Mouse (Mus musculus): Measurements from ENCODE around the gene Patj.

Gene Patj

DNA sequence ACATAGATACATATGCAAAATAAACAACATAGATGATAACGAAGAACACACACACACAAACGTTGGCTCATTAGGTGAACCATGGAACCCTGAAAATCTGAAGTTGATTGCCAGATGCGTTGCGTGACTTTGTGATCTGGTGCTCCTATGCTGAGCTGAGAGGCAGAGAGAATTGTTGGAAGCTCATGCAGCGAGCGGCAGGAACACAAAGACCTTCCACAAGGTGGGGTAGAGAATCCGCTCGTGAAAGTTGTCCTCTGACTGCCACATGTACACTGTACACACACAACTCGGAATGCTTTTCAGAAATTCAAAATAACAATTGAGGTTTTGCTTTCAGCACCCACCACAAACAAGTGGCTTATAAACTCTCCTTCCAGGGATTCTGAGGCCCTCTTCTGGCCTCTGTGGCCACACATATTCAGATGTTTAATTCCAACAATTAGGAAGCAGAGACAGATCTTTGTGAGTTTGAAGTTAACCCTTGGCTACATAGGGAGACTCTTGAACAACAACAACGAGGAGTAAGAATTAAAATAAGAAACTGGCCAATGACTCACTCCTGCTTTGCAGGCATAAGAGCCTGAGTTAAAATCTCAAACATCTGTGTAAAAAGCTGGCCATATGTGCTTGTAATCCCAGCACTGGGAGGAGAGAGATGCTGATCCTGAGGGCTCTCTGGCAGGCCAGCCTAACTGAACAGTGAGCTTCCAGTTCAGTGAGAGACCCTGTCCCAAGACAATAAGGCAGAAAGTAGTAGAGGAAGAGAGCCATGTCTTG, 116.6 kb downstream of the Patj start:
- no peak for DNase-seq

DNA sequence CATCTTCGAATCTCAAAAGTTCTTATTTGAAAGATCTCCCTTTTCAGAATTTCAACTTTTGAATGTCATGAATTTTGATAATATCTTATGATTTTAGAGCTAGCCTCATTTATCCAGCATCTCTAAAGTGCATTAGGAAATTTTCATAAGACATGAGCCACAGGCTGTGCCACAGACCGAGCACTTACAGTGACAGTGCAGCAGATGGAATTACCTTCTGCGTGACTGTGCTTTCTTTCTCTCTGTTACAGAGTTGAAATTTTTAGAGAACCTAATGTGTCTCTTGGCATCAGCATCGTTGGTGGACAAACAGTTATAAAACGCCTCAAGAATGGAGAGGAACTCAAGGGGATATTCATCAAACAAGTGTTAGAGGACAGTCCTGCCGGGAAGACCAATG, 124.9 kb downstream of the Patj start:
- no peak for DNase-seq

DNA sequence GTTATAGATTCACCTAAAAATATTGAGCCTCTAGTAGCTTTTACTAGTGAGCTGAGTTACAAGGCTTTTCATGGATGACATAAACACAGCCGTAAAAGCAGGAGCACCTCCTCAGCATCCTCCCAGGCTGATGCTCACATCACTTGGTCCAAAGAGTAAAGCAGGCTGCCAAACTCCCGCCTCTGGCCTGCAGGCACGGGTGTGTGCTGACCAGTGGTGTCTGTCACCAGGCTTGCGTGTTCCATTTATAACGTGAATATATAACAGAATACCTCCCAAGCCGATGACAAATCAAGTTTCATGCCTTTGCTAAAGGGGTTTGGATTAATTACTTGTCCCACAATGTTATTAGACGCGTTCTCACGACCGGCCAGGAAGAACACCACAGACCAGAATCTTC, 128.9 kb downstream of the Patj start:
- DNase-seq = no peak

DNA sequence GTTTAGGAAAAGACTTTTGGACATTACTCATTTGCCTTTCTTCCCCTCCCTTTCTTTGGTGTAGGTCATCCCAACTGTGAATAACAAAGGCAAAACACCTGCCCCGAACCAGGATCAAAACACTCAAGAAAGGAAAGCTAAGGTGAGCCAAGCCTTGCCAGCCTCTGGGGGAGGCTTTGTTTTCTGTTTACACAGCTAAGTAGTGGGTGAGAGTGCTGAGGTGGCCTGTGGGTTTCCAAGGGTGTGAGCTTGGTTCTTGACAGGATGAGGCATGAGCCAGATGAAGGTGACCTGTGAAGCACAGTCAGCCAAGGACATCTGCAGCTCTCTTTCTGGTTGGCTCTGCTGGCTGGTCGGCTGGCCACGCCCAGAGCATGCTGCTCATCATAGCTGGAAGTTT, 139.9 kb downstream of the Patj start:
- DNase-seq = no peak

DNA sequence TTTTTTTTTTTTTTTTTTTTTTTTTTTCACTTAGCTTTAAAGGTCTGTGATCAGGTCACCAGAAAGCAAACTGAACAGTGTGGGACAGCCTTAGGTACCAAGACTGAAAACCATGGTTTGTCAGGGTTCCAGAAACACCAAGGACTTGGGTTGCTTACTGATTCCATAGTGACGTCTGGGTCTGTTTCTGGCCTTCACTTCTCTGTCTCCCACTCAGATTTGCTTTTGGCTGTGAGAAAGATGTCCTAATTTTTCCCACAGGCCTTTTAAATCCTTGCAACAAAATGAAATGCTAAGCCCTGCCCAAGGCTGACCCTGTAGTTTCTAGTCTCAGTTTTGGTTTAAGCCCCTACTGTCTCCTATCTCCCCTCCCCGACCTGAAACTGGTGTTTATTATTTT, 146.0 kb downstream of the Patj start:
- DNase-seq = no peak

DNA sequence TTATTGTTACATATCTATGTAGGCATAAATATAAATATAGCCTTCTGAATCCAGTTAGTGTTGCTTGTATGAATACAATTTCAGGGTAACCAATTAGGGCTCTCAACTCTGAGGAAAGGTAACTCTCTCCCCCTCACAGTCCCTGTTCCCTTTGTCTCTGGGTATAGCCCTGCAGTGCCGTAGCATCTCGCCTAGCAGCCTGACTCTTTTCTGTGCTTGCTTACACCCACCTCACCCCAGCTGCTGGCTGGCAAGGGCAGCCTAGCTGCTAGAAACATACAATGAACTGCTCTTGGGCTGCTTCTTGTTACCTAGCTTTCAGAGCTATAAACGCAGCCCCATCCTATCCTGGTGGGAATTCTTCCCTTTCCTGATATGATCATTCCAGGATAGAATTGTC, 147.4 kb downstream of the Patj start:
- no peak for DNase-seq

DNA sequence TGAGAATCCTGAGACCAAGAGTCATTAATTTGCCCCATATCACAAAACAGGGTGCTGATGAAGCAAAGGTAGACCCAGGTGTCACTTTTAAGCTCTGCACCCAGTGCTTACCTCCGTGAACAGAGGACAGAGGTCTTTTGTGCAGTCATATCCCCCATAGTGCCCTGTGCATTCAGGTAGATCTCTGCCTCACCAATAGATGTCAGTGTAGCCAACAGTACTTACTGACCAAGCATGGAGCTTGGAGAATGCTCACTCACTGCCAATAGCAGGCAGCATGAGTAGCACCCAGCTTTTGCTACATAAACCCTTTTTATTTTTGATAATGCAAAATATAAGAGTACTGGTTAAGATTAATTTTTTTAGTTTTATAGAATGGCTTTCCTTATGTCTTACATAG, 149.8 kb downstream of the Patj start:
- DNase-seq = peak; percentile 31

DNA sequence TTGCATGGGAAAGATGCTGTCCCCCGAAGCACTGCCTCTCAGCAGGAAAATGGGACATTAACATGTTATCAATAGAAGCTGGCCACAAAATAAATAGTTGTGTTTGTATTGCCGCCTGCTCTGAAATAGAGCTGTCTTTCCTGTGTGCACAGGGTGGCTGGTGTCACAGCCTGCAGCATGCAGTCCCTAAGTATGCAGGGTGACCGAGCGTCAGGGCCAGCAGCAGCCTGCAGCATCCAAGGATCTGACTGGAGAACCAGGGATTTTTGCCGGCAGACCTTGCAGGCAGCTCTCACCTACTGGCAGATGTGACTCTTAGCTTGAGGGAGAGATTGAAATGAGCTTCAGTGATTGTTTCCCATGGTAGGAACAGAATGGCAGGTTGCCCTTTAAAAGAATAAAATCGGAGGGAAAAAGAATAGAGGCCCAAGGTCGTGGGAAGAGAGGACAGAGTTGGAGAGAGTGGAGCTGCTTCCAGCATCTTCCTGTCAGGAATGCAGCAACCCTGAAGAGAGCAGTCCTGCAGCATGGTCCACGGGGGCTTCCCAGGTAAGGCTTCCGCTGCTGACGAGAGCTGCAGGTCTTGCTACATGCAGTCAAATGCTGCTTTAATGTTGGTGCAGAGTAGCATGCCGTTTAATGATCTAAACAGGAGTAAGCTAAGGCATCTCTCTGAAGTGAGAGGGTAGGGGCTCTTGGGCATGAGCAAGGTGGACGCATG, 151.0 kb downstream of the Patj start:
- DNase-seq = no peak

DNA sequence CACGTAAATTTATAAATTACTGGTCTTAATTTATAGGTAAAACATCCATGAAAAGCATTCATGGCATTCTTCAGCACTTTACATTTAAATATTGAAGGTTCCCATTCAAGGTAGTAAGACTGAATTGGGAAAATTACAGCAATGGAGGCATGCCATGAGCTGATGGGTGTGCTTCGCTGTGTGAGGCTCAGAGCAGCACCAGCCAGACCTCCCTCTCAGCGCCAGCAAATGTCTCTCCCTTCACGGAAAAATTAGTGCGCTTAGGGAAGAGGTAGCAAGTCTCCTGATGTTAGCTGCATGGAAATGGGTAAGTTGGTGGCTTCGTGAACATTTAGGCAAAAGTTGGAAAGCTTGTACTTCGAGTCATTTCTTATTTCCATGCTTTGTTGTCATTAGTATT, 153.9 kb downstream of the Patj start:
- no peak for DNase-seq

DNA sequence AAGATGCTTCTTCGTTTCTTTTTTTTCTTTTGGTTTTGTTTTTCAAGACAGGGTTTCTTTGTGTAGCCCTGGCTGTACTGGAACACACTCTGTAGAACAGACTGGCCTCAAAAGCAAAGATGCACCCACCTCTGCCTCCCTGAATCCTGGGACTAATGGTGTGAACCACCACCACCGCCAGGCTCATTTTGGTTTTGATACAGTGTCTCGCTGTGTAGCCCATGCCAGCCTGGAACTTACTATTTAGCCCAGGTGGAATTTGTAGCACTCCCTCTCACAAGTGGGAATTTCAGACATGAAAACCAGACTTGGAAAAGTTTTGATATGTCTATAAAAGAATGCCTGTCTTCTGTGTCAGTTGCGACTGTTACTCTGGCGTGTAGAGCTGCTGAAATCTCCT, 154.5 kb downstream of the Patj start:
- DNase-seq = no peak

DNA sequence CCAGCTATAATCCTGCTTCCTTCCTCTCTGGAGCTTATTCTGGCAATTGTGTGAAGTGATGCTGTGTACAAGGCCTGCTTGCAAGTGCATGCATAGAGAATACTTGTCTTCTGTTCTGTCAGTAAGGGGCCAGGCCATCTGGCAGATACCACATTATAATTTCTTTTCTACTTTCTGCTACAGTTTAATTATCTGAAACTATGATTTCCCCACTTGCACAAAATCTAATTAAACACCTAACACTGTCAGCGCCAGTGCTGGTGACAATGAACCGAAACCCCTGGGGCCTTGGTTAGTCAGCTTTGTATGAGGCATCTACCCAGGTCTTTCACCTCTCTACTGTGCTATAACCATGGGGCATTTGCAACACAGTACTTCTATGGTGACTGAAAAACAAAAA, 160.1 kb downstream of the Patj start:
- DNase-seq = no peak

DNA sequence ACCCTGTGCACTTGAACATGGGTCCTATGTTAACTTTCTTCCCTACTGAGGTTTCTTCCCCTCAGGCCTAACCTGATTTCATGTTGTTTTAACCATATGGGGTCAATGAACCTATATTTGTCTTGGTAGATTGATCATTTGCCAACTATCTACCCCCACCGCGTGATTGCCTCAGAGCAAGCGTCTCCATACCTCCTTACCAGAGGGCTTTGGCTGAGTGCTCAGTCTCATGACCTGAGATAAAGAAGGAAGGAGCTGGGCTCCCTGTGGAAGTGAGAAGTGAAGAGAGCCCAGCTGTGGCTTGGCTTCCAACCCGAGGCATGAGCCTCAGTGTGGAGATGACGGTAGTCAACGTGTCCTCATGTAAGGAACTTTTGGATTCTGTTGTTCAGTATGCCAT, 160.9 kb downstream of the Patj start:
- DNase-seq = no peak

DNA sequence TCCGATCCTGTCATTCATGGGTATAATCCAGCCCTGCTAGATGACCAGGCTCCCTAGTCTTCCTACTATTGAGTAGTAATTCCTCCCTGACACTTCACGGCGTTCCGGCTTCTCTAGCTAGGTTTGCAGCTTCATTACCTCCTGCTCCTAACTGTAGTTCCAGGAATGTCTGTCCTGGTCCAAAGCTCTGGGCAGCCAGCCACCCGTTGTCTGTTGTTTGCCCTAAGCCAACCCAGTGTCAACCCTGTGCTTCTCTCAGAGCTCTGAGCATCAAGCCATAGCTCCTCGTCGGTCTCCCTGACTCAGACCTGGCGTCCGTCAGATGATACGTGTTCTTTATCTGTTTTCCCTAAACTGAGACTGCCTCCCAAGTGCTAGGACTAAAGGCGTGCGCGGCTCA, 161.6 kb downstream of the Patj start:
- peak; percentile 56 for DNase-seq

DNA sequence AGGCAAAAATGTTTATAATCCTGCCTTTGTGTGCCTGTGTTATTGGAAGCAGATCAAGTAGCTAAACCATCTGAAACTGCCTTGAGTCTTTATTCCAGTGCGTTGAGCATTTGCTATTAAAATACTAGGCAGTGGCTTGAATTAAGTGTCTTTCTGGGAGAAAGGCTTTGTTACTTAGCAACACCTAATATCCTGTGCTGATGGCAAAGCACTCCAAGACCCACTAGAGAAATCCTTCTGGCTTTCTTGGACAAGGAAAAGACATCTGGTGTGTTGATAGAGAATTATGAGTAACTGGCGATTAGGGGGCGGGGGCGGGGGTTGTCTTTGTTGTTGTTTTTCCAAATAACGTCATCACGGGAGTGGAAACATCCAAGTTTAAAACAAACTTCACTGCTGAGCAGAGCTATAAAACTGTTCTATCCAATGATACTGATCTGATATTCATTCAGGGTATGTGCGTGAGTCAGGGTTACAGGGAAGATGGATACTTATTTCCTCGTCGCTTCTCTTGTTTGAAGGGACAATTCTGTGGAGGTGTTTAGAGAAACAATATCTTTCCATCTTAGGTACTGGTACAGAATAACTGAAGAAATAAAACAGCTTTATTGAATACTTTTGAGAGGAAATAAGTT, 164.7 kb downstream of the Patj start:
- no peak for DNase-seq

DNA sequence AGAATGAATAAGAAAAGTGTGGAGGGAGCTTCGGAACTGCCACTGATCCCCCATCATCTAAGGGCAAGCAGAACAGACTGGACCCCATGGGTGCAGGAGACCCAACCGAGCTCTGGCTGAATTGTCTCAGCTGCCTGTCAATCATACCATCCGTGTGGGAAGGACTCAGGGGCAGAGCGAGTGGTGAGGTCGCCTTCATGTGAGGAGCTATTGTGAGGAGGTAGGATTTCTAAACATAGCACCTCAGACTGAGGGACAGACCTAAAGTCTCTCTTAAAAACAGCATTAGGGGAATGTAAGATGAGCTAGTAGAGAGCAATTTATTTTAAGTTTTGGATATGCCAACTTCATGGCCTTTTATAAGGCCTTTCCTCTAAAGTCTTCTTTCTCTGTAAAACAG, 167.5 kb downstream of the Patj start:
- DNase-seq = no peak

DNA sequence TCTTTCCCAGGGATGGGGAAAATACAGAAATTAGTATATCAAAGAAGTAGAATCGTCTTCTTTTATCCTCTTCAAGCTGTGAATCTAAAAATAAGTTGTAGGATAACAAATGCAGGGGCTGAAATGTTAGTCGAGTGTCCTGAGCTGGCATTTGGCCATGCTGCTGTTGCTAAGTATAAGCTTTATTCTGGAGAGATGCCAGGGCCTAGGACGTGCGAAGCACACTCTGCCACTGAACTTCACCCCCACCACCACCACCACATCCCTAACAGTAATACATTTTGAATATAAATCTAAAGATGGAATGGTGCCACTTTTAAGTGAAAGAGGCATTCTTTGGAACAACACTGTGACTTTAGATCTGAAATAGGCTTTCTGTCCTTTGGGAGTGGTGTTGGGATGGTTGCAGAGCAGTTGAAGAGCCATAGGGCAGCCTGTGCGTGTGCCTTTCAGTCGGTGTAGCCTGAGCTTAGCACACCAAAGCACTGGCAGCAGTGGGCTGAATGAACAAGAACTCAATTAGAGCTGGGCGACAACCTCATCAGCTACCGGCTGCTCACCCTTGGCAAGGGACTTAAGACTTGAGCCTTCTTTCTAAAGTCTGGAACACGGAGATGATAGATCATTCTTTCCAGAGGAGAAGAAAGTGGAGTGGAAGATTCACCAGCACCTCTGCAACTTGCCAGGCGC, 168.1 kb downstream of the Patj start:
- DNase-seq = peak; percentile 12

DNA sequence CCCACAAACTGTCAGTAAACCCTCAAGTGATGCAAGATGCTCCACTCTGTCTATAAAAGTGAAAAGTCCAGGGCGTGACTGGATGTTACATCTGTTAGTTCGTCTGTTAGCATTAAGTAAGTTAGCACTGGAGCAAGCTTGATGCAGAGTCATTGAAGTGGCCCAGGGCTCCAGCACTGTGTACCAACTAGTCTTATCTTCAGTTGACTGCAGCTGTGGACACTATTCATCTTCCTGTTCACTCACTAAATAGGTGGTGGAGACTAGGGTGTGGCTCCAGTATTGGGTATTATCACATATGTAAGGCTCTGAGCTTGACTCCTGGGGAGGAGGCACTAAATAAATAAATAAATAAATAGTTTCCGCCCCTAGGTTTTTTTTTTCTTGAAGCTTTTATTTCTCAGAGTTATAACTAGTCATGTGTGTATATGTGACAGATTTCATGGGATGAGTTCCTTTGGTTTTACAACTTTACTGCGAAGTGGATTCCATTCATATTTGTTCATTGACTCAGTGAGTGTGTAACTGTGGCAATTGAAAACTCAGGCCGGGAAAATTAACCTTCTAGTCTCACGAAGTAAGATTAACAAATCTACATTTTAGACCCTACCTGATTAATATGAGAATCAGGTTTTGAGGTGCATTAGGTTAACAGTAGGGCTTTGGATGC, 168.7 kb downstream of the Patj start:
- DNase-seq = no peak

DNA sequence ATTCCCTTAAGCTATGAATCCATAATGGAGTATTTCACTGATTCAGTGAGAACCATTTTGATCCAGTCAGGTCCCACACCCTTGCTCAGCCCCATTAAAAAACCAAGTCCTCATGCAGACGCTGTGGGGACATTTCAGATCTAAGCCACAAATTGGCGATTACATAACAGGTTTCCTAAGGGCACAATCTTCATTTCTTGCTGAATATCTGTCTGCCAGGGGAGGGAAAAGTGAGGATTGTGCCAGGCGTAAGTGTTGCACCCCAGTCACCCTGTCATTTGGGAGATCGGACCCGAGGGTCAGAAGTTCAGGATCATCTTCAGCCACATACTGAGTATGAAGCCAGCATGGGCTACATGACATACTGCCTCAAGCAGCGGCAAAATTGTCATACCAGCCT, 171.2 kb downstream of the Patj start:
- no peak for DNase-seq

DNA sequence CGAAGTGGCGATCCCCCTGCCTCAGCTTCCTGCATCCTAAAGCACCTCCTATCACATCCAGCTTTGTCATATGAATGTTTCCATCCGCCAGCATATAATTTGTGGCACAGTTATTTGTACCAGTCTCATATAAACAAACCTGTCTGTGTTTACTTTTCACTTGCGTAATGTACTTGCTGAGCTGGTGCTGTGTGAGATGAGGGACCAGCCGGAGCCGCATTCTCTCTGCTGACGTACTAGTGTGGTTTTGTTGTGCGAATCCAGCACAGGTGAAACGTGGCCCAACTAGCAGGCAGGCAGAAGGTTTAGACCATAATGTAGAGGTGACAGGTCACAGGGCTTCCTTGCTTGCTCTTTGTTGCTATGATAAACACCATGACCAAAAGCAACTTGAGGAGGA, 171.9 kb downstream of the Patj start:
- no peak for DNase-seq

DNA sequence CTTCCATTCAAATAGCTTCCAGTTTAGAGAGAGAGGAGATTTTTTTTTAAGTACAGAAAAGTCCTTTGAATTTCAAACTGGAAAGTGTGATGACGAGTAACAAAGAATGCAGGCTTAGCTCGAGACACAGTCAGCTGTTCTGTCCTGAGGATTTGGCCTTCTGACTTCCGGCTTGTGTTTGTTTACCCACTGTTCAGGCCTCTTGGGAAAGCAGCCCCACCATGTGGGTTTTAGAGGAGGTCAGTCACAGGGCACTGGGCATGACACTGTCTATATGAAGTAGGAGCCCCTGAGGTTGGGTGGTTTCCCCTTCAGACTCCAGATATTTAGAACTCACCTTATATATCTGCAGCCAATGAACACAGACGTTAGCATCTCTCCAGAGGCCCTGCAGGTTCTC, 174.3 kb downstream of the Patj start:
- DNase-seq = no peak

DNA sequence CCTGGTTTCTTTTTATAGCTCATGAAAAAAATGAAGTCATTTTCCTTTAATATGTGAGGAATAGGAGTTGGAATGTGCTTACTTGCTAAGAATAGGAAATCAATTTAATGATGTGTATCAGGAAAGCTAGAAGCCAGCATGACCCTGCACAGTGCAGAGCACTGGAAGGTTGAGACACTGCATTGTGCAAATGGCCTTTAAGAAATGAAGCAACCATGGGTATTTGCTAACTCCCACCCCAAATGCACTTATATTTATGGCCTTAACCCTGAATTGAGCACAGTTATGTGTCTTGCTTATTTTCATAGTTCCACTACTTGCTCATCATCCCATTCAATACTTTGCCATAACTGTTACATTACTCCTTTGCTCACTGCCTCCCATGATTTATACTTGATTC, 181.7 kb downstream of the Patj start:
- DNase-seq = no peak

DNA sequence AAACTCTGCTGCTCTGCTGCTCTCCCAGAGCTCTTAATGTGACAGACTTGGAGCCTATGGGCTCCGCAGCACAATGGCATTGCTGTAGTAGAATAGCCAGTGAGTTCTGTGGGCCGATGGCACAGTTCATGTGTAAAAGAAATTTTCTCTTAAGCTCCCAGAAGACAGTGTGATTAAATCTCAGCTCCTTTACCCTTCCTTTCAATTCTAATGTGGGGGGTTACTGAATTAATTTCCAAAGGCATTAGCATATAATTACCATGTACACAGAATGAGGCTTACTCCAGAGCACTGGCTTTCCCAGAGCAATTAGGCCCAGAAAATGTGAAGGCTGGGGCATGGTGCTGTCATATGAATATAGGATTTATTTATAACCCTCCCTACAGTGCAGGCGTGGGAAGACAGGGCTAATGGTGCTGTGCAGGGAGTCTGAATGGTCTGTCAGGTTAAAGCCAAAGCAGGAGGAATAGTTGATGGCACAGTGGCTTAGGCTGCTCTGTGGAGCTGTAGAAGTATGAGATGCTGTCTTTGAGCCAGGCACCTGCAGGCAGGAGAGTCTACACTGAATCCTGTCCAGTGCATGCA, 182.5 kb downstream of the Patj start:
- no peak for DNase-seq

DNA sequence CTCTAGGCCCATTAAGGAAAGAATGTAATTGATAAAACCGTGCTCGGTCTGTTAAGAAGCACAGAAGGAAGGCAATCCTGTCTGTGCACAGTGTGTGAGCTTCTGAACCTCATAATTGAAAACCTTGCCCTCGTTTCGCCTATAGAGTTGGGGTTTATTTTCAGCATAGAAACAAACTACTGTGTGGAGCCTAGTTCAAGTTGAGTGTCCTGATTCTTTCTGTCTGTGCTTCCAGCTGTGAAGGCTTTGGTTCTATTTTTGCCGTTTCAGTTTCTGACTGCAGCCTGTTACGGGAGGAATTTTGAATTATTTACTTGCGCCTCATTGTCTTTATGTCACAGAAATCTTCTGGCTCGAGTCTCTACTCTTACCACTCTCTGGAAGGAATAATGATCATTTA, 185.9 kb downstream of the Patj start:
- DNase-seq = no peak
